Mouse (Mus musculus): ENCODE data around the gene Sptbn1.

The Sptbn1 gene

DNA sequence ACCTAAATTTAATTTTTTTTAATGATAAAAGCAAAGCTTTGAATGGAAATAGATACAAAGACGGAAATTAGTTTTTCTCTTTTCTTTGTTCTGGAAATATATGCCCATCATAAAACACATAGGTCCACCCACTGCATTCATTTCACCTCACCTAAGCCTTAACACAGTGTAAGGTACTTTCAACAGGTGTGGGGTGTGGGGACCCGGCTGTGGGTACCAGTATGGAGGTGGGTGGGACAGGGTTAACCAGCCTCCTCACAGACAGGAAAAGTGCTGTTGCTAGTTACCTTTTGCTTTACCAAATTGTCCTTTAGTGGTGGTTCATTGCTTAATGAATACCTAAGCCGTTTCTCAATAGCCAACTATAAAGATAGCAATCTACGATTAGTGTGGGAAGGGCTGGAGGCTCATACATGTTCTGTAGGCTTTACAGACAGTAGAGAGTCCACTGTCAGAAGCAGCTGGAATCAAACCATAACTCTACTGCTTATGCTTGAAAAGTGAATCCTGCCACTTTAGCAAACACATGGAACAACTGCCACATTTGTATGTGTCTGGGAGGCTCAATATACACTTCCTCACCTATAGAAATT, 96.3 kb downstream of the Sptbn1 start:
- DNase-seq (ENCODE audit: low spot score in 2 of 2): no peak

DNA sequence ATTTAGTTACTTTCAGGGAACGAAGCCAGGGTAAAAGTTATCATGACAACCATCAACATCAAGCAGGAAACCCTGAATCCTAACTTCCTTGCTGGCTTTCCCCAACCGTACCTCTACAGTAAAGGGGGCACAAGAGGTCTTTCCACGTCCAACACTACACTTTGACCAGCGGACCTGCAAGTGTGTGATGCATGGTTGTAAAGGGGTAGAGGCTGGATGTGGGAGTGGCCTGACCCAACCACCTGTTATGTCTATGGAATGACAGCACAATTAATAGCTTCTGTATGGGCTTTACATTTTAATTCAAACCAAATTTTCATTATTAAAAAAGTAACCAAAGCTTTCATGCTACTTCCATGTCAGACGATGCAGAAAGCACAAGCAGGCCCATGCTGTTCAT, 96.8 kb downstream of the Sptbn1 start:
- DNase-seq (ENCODE audit: low spot score in 2 of 2): no peak

GRCm38 (mm10) chr11:30166551-30166922, 101.4 kb downstream of the Sptbn1 start:
- no peak for DNase-seq (ENCODE audit: low spot score in 2 of 2)

- DNase-seq (ENCODE audit: low spot score in 2 of 2): no peak
Measured at GRCm38 (mm10) chr11:30165861-30166550, 102.0 kb downstream of the Sptbn1 start.

- no peak for DNase-seq (ENCODE audit: low spot score in 2 of 2)
Measured at GRCm38 (mm10) chr11:30164515-30165214, 103.3 kb downstream of the Sptbn1 start.

DNA sequence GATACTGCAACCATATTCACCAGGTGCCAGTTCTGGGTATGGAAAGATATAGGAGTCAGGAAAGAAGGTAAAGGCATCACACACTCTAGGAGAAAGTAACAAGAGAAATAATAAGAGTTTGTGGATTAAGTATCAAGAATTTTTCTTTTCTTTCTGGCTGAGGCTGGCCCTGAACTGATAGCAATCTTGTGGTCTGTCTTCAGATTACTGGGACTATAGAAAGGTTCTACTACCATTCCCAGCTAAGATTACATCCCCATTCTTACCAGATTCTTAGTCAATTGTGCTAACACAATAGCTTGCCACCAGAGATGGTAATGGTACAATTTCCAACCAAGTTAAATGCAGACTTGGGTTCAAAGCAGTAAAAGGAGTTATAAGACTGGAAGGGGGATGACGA, 104.1 kb downstream of the Sptbn1 start:
- no peak for DNase-seq (ENCODE audit: low spot score in 2 of 2)

DNA sequence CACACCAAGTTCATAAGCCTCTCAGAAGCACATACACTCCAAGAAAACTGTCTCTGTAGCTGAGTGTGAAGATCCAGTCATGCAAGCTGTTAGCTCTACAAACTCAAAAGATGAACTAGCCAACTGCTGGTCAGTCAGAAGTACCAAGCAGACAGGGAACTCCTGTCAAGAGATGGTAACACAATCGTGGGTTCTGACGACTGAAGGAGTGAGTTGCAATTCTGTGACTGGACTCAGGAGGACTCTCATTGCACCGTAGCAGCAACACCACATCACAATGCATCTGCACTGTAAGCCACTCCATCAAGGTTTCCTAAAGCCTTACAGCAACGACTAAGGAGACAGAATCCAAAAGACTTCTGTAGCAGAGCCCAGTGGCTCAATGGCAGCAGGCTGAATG, 104.9 kb downstream of the Sptbn1 start:
- DNase-seq (ENCODE audit: low spot score in 2 of 2): no peak

- no peak for DNase-seq (ENCODE audit: low spot score in 2 of 2)
Measured at GRCm38 (mm10) chr11:30161744-30162143, 106.2 kb downstream of the Sptbn1 start.

DNA sequence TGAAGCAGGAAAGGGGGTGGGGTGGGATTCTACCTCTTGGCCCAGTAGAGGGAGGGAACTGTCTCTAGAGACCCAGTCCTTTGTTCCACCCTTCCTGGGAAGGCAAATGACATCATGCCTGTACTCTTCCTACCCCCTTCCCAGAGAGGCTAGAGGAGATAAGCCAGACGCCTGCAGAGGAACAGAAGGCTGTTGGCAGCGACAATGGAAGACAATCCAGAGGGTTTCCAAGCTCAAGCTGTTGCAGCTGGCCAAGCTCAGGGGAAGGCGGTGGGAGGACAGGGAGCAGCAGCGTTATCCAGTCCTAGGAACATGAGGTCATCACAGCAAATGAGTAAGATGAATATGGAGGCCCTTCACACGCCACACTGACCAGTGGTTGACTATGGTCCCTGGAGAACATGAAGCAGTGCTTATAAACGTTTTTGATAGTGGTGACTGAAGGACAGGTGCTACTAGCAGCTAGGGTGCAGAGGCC, 106.8 kb downstream of the Sptbn1 start:
- DNase-seq (ENCODE audit: low spot score in 2 of 2): peak; percentile 61 to 73

DNA sequence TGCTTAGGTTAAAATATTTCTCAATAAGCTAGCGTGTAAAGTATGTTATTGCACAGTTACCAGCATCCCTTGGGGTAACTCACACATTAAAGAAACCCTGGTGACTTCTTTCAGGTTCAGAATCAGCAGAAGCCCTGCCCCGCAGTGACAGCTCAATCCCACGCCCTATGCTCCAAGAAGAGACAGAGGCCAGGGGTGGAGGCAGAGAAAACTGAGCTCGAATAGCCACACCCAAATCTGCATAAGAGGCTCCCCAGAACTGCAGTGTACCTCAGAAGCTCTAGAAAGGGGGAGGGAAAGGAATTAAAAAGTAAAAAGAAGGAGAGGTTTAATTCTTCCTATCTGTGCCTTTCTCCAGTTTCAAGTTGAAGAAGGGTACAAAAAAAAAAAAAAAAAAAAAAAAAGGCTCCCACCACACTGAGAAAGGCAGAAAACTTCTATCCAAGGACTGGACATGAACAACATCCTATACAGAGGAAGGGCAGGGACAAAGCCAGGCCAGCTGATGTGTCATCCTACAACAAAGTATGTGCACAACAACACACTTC, 107.3 kb downstream of the Sptbn1 start:
- DNase-seq (ENCODE audit: low spot score in 2 of 2): no peak

- no peak for DNase-seq (ENCODE audit: low spot score in 2 of 2)
Measured at GRCm38 (mm10) chr11:30159545-30160255, 108.3 kb downstream of the Sptbn1 start.

DNA sequence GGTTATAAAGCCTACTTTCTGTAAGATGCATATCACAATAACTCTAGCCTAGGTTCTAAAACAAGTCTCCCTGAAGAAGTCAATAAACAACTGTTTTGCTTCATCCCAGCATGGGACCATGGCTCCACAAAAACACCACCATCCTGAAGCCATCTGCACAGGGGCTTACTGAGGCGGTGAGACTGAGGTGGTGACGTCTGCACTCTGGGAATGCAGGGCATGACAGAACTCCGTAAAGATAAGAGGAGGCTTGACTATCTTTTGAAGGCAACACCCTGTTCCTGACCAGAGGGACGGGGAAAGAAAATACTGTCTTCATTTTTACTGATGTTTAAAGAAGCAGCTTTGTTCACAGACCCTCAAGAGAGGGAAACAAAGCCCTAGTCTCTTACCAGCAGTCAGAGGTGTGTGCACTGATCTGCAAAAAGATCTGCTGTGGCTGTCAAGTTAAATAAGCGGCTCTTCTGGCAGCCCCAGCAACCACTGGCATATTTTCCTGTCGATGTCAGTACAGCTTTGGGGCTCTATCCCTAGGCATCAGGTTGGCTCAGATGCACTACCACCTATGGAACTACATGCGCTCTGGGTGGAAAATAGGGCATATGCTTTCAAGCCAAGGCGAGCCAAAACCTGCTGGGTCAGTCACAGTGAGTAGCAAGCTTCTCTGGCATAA, 109.8 kb downstream of the Sptbn1 start:
- no peak for DNase-seq (ENCODE audit: low spot score in 2 of 2)

GRCm38 (mm10) chr11:30155887-30156286, 112.1 kb downstream of the Sptbn1 start:
- no peak for DNase-seq (ENCODE audit: low spot score in 2 of 2)

- DNase-seq (ENCODE audit: low spot score in 2 of 2): no peak
Measured at GRCm38 (mm10) chr11:30154980-30155379, 113.0 kb downstream of the Sptbn1 start.

DNA sequence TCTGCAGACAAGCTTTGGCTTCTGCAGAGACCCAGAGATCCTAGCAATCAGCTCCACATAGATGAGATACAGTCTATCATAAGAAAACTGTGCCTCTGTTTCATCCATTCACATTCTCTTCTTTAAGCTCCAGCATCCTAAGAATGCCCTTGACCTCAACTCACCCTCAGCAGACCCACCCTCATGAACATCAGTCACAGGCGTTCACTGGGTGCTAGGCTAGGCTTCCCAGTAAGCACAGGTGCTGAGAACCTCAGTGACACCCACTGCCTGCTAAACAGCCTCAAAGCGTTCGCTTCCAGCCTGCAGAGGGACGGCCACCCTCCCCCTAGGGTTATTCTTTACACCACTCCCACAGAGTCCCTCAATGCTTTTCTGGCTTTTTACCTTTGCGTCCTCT, 119.1 kb downstream of the Sptbn1 start:
- no peak for DNase-seq (ENCODE audit: low spot score in 2 of 2)

DNA sequence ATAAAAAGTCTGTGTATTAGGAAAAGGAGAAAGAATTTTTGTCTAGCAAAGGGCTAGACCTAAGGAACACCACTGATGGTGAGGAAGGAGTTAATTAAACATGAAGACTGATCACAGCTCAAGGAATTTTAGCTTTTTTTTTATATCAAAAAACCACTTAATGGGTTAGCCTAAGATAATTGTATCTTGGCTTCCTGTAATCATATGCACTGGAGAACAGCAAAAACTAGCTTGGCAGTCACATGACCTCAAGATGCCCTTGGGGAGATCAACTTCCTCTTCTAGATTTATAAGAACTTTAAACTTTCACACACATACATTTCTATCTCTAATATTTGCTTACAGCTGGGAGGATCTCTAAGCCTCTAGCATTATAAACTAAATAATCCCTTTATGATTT, 119.6 kb downstream of the Sptbn1 start:
- DNase-seq (ENCODE audit: low spot score in 2 of 2): no peak

DNA sequence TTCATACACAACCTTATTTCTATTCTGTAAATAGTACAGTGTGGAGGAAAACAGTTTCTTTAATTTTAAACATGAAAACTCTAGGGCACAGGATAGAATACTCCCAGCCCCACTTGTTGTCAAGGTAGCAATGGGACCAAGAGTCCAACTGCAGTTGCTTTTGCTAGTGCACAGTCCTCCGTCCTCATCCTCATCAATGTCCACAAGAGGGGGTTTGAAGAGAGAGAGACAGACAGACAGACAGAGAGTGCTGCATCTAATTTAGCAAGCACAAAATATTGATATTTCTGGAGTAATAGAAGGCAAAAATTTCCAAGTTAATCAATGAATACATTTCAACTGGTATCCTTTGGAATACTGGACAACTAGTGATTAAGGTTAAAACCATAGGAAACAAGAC, 120.1 kb downstream of the Sptbn1 start:
- no peak for DNase-seq (ENCODE audit: low spot score in 2 of 2)

GRCm38 (mm10) chr11:30143090-30143489, 124.9 kb downstream of the Sptbn1 start:
- DNase-seq (ENCODE audit: low spot score in 2 of 2): no peak

DNA sequence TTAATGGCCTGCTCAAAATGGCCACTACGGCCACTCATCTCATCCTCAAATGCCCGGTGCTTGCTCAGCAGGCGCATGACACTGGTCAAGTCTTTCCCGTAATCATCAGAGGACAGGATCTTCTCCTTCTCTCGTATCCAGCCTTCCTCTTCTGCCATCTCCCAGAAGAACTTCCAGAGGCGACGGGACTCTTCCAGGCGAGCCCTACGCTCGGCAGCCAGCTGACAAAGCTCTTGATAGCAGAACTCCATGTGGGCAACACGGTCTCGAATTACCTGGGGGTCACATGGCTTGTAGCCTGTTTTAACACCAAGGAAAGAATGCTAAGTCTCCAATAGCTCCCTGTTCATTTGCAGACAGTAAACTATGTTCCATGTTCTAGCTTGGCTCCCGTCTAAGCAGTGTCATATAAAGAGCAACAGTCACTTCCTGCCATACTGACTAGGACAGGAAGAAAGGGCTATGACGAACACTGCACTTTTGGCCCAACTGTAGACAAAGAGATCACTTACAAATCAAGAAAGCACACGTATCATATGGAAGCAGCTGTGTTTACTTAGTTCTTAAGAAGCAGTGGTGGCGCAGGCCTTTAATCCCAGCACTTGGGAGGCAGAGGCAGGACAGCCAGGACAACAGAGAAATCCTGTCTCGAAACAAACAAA, 128.7 kb downstream of the Sptbn1 start:
- no peak for DNase-seq (ENCODE audit: low spot score in 2 of 2)

GRCm38 (mm10) chr11:30137081-30137480, 130.9 kb downstream of the Sptbn1 start:
- DNase-seq (ENCODE audit: low spot score in 2 of 2): no peak

DNA sequence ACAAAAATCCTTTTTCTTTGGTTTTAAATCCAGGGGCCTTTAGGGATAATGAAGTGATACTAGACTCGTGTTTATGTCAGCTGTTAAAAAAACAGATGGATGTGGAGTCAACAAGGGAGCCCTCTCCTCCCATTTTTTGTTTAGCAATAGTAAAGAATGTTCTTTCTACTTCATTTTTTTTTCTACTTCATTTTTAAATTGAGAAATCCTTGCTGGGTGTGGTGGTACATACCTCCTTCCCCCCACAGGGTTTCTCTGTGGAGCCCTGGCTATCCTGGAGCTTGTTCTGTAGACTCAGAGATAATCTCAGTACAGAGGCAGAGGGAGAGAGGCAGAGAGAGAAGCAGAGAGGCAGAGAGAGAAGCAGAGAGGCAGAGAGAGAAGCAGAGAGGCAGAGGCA, 133.9 kb downstream of the Sptbn1 start:
- DNase-seq (ENCODE audit: low spot score in 2 of 2): no peak
